Mouse (Mus musculus) left cerebral cortex, postnatal 36 days (tissue): ENCODE results near the gene Rnasel. TPM values are rescaled to one million over a fixed set of nuclear protein-coding genes. Genes with fewer than 3 reads are reported as not detected.

Source experiments
- total RNA-seq, 2 experiments: library from RNA; stranded (reverse); gene quantifications; 2 replicates each; pipeline ENCODE4 v1.2.3; 2021

The Rnasel gene
- total RNA-seq, 2 experiments from 2014 or later: 10.1 to 10.6 TPM

Other genes with a start within 250 kb of the Rnasel start
- 1 to 10 TPM; 3.8 to 6.1 TPM for gene Npl, start 199.4 kb upstream of the Rnasel start, total RNA-seq
- 10 to 100 TPM; 61.6 to 65.5 TPM for gene Rgs8, start 96.4 kb upstream of the Rnasel start, total RNA-seq
- 1 to 10 TPM; 8.4 to 9.5 TPM for gene Rgs16, start 9.1 kb upstream of the Rnasel start, total RNA-seq
- gene Rgsl1, start 94.7 kb downstream of the Rnasel start, total RNA-seq: 1 to 10 TPM; 1.3 to 2.3 TPM
- gene Teddm1b, start 124.9 kb downstream of the Rnasel start, total RNA-seq: not detected
- gene Teddm1a, start 142.3 kb downstream of the Rnasel start, total RNA-seq: not detected
- 1,000 to 10,000 TPM; 1,847 to 2,050 TPM for gene Glul, start 150.5 kb downstream of the Rnasel start, total RNA-seq
- 1 to 10 TPM; 3.6 to 3.9 TPM for gene Teddm2, start 150.8 kb downstream of the Rnasel start, total RNA-seq